Mouse (Mus musculus) liver, embryonic 14.5 days (tissue): ENCODE measurements around the gene Piezo1.

Experiments
- CTCF ChIP-seq: IDR thresholded peaks from 2 replicates; pipeline ENCODE4 v1.5.1; 2016; ENCODE audit warnings: antibody characterized with exemption, low read depth, control low read depth
- EP300 ChIP-seq: IDR thresholded peaks from 2 replicates; pipeline ENCODE4 v1.6.1; 2016; ENCODE audit warnings: antibody characterized with exemption, low read depth

GRCm38 (mm10) chr8:122550995-122551264, 199 bp downstream of the Piezo1 start:
- TF ChIP-seq CTCF = no peak
- TF ChIP-seq EP300 = no peak
